Mouse (Mus musculus) neural tube, embryonic 12.5 days (tissue): Measurements from ENCODE around the gene Commd3. TPM values are rescaled to one million over a fixed set of nuclear protein-coding genes. Genes with fewer than 3 reads are reported as not detected.

Experiments used
- ATAC-seq: fragments of 200-750 bp; cut with Nextera tagmentation; 2 replicates; pipeline ENCODE4 v1.8.0; 2017; ENCODE audit warnings: low read depth, mild to moderate bottlenecking, moderate TSS enrichment, moderate library complexity; ENCODE audit not compliant: low FRiP score
- H3K27ac ChIP-seq: fragments of 300-500 bp; sonication (generic); 2 replicates; pipeline ENCODE4 v1.5.1; 2016
- H3K27me3 ChIP-seq: fragments of 300-500 bp; sonication (generic); replicated peaks from 2 replicates; pipeline ENCODE4 v1.6.1; 2016; ENCODE audit warnings: mild to moderate bottlenecking
- H3K36me3 ChIP-seq: fragments of 300-500 bp; sonication (generic); 2 replicates; pipeline ENCODE4 v1.6.1; 2016; ENCODE audit warnings: mild to moderate bottlenecking
- H3K4me1 ChIP-seq: fragments of 300-500 bp; sonication (generic); 2 replicates; pipeline ENCODE4 v1.6.1; 2016
- H3K4me2 ChIP-seq: fragments of 300-500 bp; sonication (generic); replicated peaks from 2 replicates; pipeline ENCODE4 v1.6.1; 2016; ENCODE audit warnings: mild to moderate bottlenecking
- H3K4me3 ChIP-seq: fragments of 300-500 bp; sonication (generic); 2 replicates; pipeline ENCODE4 v1.5.1; 2016
- H3K9ac ChIP-seq: fragments of 300-500 bp; sonication (generic); 2 replicates; pipeline ENCODE4 v1.6.1; 2016; ENCODE audit warnings: mild to moderate bottlenecking
- H3K9me3 ChIP-seq: fragments of 300-500 bp; sonication (generic); 2 replicates; pipeline ENCODE4 v1.6.1; 2016; ENCODE audit warnings: mild to moderate bottlenecking
- whole genome bisulfite sequencing: fragments of 180-500 bp; shearing (Covaris S2); methylation state at CpG from one replicate; pipeline ENCODE4 v1.1.7; 2016; 5-methylcytosine and 5-hydroxymethylcytosine counted together
- polyA plus RNA-seq: library from polyadenylated mRNA; unstranded; fragments of >200 nt; fragmentation: Nextera tagmentation; extraction: Ambion mirVana; gene quantifications from 2 replicates; pipeline ENCODE4 v1.2.1, GENCODE M21; 2016

Commd3 gene
- polyA plus RNA-seq, 1 experiment from 2014 or later: 186 TPM

- WGBS: under 1% methylated on average over 51 of the region's 51 CpGs
- ATAC-seq: peak; percentile 30
- no peak overlapping the region for H3K27ac ChIP-seq
Observed at GRCm38 (mm10) chr2:18689064-18689921, 17.1 kb downstream of the Commd3 start.

GRCm38 (mm10) chr2:18690055-18690691 lies 18.0 kb downstream of the Commd3 start:
- no peak overlapping the region for H3K27ac ChIP-seq
- WGBS: under 1% methylated on average over 58 of the region's 58 CpGs
- H3K27me3 ChIP-seq: peaks cover 72% of the 10 kb centered on the region
- ATAC-seq: peak; percentile 76
- H3K9ac ChIP-seq: peak overlapping the region; percentile 63
- peak overlapping the region; percentile 84 for H3K4me2 ChIP-seq
- H3K4me1 ChIP-seq: peaks cover 25% of the 10 kb centered on the region
- no peaks in the 10 kb centered on the region for H3K9me3 ChIP-seq
- H3K4me3 ChIP-seq: peak overlapping the region; percentile 47
- H3K36me3 ChIP-seq: no peaks in the 10 kb centered on the region

More at GRCm38 (mm10) chr2:18689064-18689921, 17.1 kb downstream of the Commd3 start:
- 0 out of 2 replicates have a peak overlapping the region, but pooled peaks have one; percentile 63 for H3K9ac ChIP-seq
- H3K36me3 ChIP-seq: peaks cover 3% of the 10 kb centered on the region
- peaks cover 21% of the 10 kb centered on the region for H3K4me1 ChIP-seq
- peak overlapping the region; percentile 47 for H3K4me3 ChIP-seq
- peak overlapping the region; percentile 84 for H3K4me2 ChIP-seq
- peaks cover 66% of the 10 kb centered on the region for H3K27me3 ChIP-seq
- H3K9me3 ChIP-seq: no peaks in the 10 kb centered on the region

- under 1% methylated on average over 9 of the region's 9 CpGs for WGBS
Observed at GRCm38 (mm10) chr2:18690756-18691155, 18.6 kb downstream of the Commd3 start.

GRCm38 (mm10) chr2:18692031-18692430 lies 19.8 kb downstream of the Commd3 start:
- Histone ChIP-seq H3K9me3 (no peaks in the 10 kb centered on the region), H3K27ac (no peak overlapping the region), H3K4me2 (no peak overlapping the region), H3K27me3 (peaks cover 76% of the 10 kb centered on the region), H3K36me3 (no peaks in the 10 kb centered on the region), H3K4me3 (no peak overlapping the region), H3K4me1 (peaks cover 25% of the 10 kb centered on the region), H3K9ac (no peak overlapping the region)
- no peak for ATAC-seq

More at GRCm38 (mm10) chr2:18690756-18691155, 18.6 kb downstream of the Commd3 start:
- no peak for ATAC-seq
- Histone ChIP-seq H3K4me2 (peak overlapping the region; percentile 84), H3K4me3 (no peak overlapping the region), H3K9ac (no peak overlapping the region), H3K4me1 (peaks cover 25% of the 10 kb centered on the region), H3K27me3 (peaks cover 77% of the 10 kb centered on the region), H3K36me3 (no peaks in the 10 kb centered on the region), H3K27ac (no peak overlapping the region), H3K9me3 (no peaks in the 10 kb centered on the region)

GRCm38 (mm10) chr2:18692548-18692947 lies 20.4 kb downstream of the Commd3 start:
- peaks cover 25% of the 10 kb centered on the region for H3K4me1 ChIP-seq
- no peak for ATAC-seq
- 10% methylated on average over 1 of the region's 1 CpGs for WGBS

GRCm38 (mm10) chr2:18693491-18693870 lies 21.3 kb downstream of the Commd3 start:
- no peaks in the 10 kb centered on the region for H3K9me3 ChIP-seq
- H3K9ac ChIP-seq: no peak overlapping the region
- H3K36me3 ChIP-seq: no peaks in the 10 kb centered on the region
- H3K4me3 ChIP-seq: peak overlapping the region; percentile 49
- peaks cover 74% of the 10 kb centered on the region for H3K27me3 ChIP-seq
- ATAC-seq: no peak
- peak overlapping the region; percentile 98 for H3K4me2 ChIP-seq
- WGBS: 0% methylated on average over 5 of the region's 5 CpGs
- no peak overlapping the region for H3K27ac ChIP-seq
- peaks cover 25% of the 10 kb centered on the region for H3K4me1 ChIP-seq

More at GRCm38 (mm10) chr2:18692548-18692947, 20.4 kb downstream of the Commd3 start:
- H3K9ac ChIP-seq: no peak overlapping the region
- no peaks in the 10 kb centered on the region for H3K36me3 ChIP-seq
- H3K9me3 ChIP-seq: no peaks in the 10 kb centered on the region
- peaks cover 72% of the 10 kb centered on the region for H3K27me3 ChIP-seq
- no peak overlapping the region for H3K4me2 ChIP-seq
- no peak overlapping the region for H3K4me3 ChIP-seq
- no peak overlapping the region for H3K27ac ChIP-seq

- Histone ChIP-seq H3K9me3 (no peaks in the 10 kb centered on the region), H3K9ac (peak within 1 kb of the TSS; percentile 73)
Observed at GRCm38 (mm10) chr2:18693871-18694610, 21.9 kb downstream of the Commd3 start, which contains the start of gene Spag6. TSS of gene Spag6 (plus strand) at chr2:18694032.

GRCm38 (mm10) chr2:18694611-18694950 lies 22.4 kb downstream of the Commd3 start:
- peak; percentile 30 for ATAC-seq
- peaks cover 74% of the 10 kb centered on the region for H3K27me3 ChIP-seq
- under 1% methylated on average over 20 of the region's 20 CpGs for WGBS
- H3K9ac ChIP-seq: peak overlapping the region; percentile 73
- no peaks in the 10 kb centered on the region for H3K36me3 ChIP-seq
- H3K4me3 ChIP-seq: peak overlapping the region; percentile 49
- H3K27ac ChIP-seq: no peak overlapping the region
- H3K4me2 ChIP-seq: peak overlapping the region; percentile 98
- H3K4me1 ChIP-seq: peaks cover 25% of the 10 kb centered on the region
- H3K9me3 ChIP-seq: no peaks in the 10 kb centered on the region

More at GRCm38 (mm10) chr2:18693871-18694610, 21.9 kb downstream of the Commd3 start, which contains the start of gene Spag6:
- H3K36me3 ChIP-seq: no peaks in the 10 kb centered on the region
- H3K4me2 ChIP-seq: peak within 1 kb of the TSS; percentile 98
- peak within 1 kb of the TSS; percentile 49 for H3K4me3 ChIP-seq
- H3K27me3 ChIP-seq: peaks cover 74% of the 10 kb centered on the region
- H3K4me1 ChIP-seq: peaks cover 26% of the 10 kb centered on the region
- WGBS: under 1% methylated on average over 61 of the region's 61 CpGs
- ATAC-seq: peak; percentile 70
- no peak within 1 kb of the TSS; the same call in 1 of the 2 replicates for H3K27ac ChIP-seq

GRCm38 (mm10) chr2:18695163-18695562 lies 23.0 kb downstream of the Commd3 start:
- Histone ChIP-seq H3K27me3 (peaks cover 74% of the 10 kb centered on the region), H3K36me3 (no peaks in the 10 kb centered on the region), H3K9me3 (no peaks in the 10 kb centered on the region), H3K4me3 (no peak overlapping the region), H3K4me2 (peak overlapping the region; percentile 98), H3K4me1 (peaks cover 19% of the 10 kb centered on the region), H3K27ac (no peak overlapping the region), H3K9ac (no peak overlapping the region)
- ATAC-seq: no peak
- WGBS: 3% methylated on average over 8 of the region's 8 CpGs

GRCm38 (mm10) chr2:18695629-18696150 lies 23.5 kb downstream of the Commd3 start:
- Histone ChIP-seq H3K4me1 (peaks cover 14% of the 10 kb centered on the region), H3K36me3 (no peaks in the 10 kb centered on the region), H3K4me3 (no peak overlapping the region), H3K27me3 (peaks cover 74% of the 10 kb centered on the region), H3K9me3 (no peaks in the 10 kb centered on the region), H3K27ac (no peak overlapping the region), H3K4me2 (no peak overlapping the region), H3K9ac (no peak overlapping the region)
- ATAC-seq: no peak
- 3% methylated on average over 7 of the region's 7 CpGs for WGBS

GRCm38 (mm10) chr2:18697591-18698244 lies 25.5 kb downstream of the Commd3 start:
- Histone ChIP-seq H3K36me3 (no peaks in the 10 kb centered on the region), H3K4me2 (no peak overlapping the region), H3K4me3 (no peak overlapping the region), H3K4me1 (peaks cover 14% of the 10 kb centered on the region), H3K9ac (no peak overlapping the region), H3K9me3 (no peaks in the 10 kb centered on the region), H3K27ac (no peak overlapping the region), H3K27me3 (peaks cover 74% of the 10 kb centered on the region)
- WGBS: under 1% methylated on average over 4 of the region's 4 CpGs
- no peak for ATAC-seq
